Mouse (Mus musculus) brown adipose tissue, adult 24 weeks (tissue): ENCODE data around the gene B830017H08Rik. TPM values are rescaled to one million over a fixed set of nuclear protein-coding genes. Genes with fewer than 3 reads are reported as not detected.

Experiments
- H3K27ac ChIP-seq: fragments of 200-500 bp; replicated peaks from 2 replicates; pipeline ENCODE4 v1.5.1; 2012; ENCODE audit warnings: low read depth, mild to moderate bottlenecking, low read length
- H3K4me1 ChIP-seq: fragments of 200-500 bp; 2 replicates; pipeline ENCODE4 v1.6.1; 2012; ENCODE audit warnings: low read length, mixed read lengths; ENCODE audit not compliant: control insufficient read depth, insufficient read depth, insufficient read length
- H3K4me3 ChIP-seq: fragments of 200-500 bp; 2 replicates; pipeline ENCODE4 v1.5.1; 2012; ENCODE audit warnings: low read depth, mild to moderate bottlenecking, low read length, moderate library complexity; ENCODE audit not compliant: insufficient read depth
- polyA plus RNA-seq: library from polyadenylated mRNA; stranded (reverse); fragments of >200 nt; gene quantifications from 2 replicates; pipeline ENCODE4 v1.2.4, GENCODE M21; 2012; ENCODE audit not compliant: missing spikeins, insufficient read depth, insufficient read length

B830017H08Rik gene
- not detected in 2 replicates for polyA plus RNA-seq

DNA sequence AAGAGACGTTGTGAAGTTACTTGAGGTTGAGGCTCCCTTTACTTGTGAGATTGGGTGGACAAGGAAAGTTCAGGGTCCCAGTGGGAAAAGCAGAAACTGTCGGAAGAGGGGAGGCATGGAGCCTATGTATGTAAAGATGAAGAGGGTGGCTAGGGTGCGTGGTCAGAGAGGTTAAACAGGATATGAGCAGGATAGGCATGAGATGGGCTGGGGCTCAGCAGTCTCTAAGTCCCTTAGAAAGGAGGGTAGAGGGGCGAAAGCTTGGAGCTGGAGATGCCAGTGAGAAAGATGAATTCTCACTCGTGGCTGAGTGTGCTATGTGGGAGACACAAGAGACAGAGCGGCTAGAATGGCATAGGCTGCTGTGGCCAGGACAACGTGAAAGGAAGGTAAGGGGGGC is at the start of gene B830017H08Rik:
B830017H08Rik (plus strand) TSS at position 301 of the 400 bp plus-strand sequence.
- H3K27ac ChIP-seq, result no peak within 1 kb of the TSS
- peak within 1 kb of the TSS; percentile 42 for H3K4me3 ChIP-seq
- H3K4me1 ChIP-seq, result no peaks in the 10 kb centered on the region

DNA sequence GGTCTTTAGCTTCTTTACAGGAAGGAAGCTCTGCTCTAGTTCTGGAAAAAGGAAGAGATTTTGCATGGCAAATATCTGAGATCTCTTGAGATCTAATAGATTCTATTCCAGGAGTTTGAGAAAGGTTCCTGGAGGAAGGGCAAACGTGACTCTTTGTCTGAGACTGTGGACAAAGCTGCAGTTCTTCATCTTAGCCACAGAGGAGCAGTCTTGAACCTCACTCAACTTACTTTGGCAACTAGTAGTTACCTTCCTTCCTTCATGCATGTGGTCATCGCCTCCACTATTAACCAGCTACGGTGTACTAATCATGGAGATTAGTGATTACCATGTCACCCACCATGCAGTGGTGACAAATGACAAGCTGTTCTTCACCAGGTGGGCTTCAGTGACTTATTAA is 47.6 kb upstream of the B830017H08Rik start:
- no peak overlapping the region for H3K27ac ChIP-seq
- H3K4me1 ChIP-seq, result no peaks in the 10 kb centered on the region
- no peak overlapping the region for H3K4me3 ChIP-seq

DNA sequence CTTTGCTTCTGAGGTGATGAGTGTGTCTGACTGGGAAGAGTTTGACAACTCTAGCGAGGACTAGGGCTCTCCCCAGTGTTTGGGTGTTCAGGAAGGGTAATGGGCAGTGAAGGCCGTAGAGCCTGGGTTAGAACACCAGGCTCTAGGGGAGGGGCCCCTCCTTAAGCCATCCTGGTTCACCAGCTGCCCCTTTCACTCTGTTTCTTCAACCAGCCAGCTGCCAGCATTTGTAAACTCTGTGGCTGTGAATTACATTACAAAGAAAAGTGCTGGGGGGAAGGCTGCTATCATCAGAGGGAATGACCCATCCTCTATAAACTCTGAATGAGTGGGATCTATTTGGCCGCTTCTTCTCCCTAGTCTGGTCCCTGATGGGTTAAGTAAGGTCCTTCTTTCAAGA is 40.2 kb upstream of the B830017H08Rik start:
- H3K4me3 ChIP-seq, result no peak overlapping the region
- H3K4me1 ChIP-seq, result no peaks in the 10 kb centered on the region
- H3K27ac ChIP-seq, result no peak overlapping the region

DNA sequence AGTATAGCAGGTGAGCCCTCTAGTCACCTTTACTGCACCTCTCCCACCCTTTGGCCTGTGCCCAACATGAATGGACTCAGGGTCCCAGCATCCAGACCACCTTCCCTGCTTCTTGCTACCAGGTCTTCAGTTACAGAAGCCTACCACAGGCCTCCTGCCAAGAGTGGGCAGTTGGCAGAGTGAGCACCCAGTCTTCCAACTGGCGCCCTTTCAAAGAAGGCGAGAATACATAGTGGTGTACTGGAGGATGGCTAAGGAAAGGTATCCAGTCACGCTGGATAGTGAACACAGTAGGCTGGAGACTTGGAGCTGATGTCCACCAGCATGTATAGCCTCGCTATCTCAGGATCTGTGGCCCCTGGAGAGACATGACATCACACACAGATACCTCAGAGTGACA is 38.9 kb upstream of the B830017H08Rik start:
- no peak overlapping the region for H3K4me3 ChIP-seq
- H3K27ac ChIP-seq, result no peak overlapping the region
- no peaks in the 10 kb centered on the region; the same call in 1 of the 2 replicates for H3K4me1 ChIP-seq

DNA sequence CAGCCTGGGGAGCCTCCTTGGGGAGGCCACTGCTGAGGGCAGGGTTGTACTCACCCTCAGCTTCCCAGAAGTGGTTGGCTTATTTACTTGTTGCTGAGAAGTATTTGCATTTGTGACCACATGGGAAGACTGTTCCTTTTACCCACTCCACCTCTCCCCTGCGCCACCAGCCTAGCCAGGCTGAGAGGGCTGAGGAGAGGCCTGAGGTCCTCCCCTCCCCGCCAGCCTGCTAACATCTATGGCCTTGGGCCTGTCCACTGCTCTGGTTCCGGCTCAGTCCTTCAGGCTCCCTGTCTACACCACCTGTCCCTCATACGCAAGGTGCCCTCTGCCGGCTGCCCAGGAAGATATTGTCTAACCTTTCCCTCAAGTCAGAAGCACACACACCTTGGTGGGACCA is 37.3 kb upstream of the B830017H08Rik start:
- H3K27ac ChIP-seq, result no peak overlapping the region

DNA sequence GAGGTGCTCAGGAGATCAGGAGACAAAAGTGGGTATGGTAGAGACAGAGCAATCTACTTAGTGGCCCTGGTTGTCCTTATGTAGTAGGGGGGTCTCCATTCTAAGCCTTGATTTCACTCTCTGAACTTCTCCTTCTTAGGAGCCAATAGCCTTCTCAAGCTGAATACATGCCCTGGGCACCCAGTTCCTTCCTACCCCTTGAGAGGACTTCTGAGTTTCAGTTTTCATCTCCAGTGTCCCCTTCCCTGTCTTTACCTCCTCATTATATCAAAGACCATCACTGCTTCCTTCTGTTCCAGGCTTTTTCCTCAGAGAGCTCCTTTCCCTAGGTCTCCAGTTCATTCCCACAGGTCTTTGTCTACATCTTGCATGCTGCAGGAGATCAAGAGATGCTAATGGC is 36.4 kb upstream of the B830017H08Rik start:
- H3K4me3 ChIP-seq, result peak overlapping the region; percentile 44
- no peak overlapping the region for H3K27ac ChIP-seq
- no peaks in the 10 kb centered on the region; the same call in 1 of the 2 replicates for H3K4me1 ChIP-seq

More for the DNA sequence above, 37.3 kb upstream of the B830017H08Rik start:
- Histone ChIP-seq H3K4me1 (no peaks in the 10 kb centered on the region; the same call in 1 of the 2 replicates), H3K4me3 (no peak overlapping the region)

DNA sequence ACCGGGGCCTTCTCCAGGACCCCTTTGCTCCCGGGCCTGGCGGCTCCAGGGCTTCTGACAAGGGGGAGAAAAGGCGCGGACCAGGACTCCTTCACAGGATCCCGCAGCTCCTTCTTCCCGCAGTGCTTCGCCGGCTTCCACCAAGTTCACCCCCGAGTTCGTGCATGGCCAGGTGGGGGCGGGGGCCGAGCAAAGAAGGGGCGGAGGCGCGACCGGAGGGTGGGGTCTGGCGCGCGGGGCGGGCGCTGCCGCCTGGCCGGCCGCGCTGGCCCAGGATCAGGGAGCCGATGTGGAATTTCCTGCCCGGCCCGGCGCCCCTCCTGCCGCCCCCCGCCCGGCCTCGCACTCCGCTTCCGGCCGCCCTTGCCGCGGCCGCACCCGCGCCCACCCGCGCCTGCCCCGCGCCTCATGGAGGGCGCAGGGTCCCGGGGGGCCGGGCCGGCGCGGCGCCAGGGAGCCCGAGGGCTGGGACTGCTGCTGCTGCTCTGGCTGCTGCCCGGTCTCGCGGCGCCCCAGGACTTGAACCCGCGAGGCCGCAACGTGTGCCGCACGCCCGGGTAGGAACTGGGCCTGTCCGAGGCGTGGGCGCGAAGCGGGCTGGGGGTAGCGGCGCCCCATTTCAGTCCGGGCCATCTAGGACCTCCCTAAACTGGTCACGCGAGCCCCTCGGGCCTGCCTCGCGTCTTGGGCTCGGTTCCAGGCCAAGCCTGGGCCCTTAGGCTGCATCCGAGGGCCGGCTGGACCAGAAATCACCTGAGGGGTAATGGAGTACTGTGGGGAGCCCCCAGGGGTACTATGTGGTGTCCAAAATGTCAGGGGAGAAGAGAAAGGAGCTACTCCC is 35.7 kb upstream of the B830017H08Rik start, which contains the start of gene Scarf2:
Scarf2 (plus strand) TSS at position 312 of the 841 bp plus-strand sequence.
- H3K4me3 ChIP-seq, result peak within 1 kb of the TSS; percentile 67
- no peaks in the 10 kb centered on the region; the same call in 1 of the 2 replicates for H3K4me1 ChIP-seq
- 0 out of 2 replicates have a peak within 1 kb of the TSS, but pooled peaks have one; percentile 15 for H3K27ac ChIP-seq

DNA sequence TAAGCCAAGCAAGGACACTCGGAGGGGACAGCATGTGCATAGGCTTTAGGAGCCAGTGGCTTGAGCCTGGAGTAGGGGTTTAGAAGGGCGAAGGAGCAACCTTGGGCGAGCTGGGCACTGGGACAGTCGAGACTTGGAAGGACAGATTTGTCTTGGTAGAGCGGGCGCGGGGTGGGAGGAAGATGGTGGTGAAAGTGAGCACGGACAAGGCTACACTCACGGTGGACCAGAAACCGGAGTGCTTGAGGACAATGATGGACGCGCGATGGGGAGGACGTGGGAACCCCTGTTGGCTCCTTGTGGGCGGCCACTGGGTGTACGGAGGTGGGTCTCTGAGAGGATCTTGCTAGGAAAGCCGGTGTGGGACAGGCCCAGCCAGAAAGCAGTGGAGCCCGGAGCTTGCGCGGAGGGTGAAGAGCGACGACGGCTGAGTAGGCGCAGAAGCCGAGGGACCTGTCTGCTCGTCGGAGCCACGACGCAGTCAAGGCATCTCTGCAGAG is 35.1 kb upstream of the B830017H08Rik start:
- Histone ChIP-seq H3K4me1 (no peaks in the 10 kb centered on the region; the same call in 1 of the 2 replicates), H3K4me3 (peak overlapping the region; percentile 67), H3K27ac (0 out of 2 replicates have a peak overlapping the region, but pooled peaks have one; percentile 15)

DNA sequence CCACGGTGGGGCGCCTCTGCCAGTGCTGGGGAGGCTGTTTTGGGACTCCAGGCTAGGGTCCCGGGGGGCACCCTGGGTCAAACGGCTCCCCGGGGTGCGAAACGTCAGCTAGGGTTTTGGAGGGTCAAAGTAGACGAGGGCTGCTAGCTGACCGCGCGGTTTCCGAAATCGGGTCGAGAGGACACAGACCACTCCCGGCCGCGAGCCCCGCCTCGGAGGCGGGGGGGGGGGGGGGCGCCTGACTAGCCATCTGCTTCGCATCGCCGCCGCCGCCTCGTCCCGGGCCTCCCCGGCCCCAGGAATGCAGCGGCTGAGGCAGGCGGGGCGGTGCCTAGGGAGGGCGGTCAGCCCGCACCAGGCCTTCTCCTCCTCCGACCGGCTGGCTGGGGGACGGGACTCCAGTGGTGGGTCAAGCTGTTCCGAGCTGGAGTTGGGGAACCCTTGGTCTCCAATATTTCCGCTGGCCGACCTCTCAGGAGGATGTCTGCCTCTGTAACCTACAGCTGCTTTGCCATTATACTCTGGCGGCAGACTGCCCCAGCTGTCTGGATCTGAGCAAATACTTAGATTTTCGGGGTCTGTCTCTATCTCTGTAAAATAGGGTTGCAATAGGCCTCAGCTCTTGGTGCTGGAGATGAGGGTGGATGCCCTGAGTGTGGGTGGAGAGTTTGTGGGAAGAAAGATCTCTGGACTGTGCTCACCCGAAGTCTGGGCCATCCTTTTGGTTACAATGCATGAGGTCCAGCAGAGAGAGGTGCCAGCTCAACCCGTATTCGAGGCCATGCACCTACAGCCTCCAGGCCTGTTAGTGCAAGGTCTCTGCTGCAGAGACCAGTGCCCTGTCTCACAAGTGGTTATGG is 34.4 kb upstream of the B830017H08Rik start:
- H3K27ac ChIP-seq, result no peak overlapping the region
- H3K4me3 ChIP-seq, result peak overlapping the region; percentile 67
- no peaks in the 10 kb centered on the region; the same call in 1 of the 2 replicates for H3K4me1 ChIP-seq

DNA sequence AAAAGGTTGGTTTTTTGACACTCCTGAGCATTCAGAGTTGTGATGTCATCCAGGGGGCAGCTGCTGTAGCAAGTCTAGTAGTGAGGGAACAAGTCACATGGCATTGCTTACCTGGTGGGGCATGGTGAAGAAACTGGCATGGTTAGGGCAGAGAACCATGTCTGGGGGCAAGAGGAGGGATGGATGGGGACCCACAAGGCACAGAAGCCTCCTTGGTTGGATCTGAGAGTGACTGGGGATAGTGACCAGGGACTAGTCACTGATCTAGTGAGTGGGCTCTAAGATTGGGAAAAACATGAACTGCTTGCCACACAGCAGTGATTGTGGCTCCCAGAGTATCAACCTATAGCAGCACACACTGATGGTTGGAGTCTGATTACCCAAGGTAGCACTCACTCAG is 33.3 kb upstream of the B830017H08Rik start:
- Histone ChIP-seq H3K4me1 (no peaks in the 10 kb centered on the region; the same call in 1 of the 2 replicates), H3K27ac (no peak overlapping the region), H3K4me3 (no peak overlapping the region)

DNA sequence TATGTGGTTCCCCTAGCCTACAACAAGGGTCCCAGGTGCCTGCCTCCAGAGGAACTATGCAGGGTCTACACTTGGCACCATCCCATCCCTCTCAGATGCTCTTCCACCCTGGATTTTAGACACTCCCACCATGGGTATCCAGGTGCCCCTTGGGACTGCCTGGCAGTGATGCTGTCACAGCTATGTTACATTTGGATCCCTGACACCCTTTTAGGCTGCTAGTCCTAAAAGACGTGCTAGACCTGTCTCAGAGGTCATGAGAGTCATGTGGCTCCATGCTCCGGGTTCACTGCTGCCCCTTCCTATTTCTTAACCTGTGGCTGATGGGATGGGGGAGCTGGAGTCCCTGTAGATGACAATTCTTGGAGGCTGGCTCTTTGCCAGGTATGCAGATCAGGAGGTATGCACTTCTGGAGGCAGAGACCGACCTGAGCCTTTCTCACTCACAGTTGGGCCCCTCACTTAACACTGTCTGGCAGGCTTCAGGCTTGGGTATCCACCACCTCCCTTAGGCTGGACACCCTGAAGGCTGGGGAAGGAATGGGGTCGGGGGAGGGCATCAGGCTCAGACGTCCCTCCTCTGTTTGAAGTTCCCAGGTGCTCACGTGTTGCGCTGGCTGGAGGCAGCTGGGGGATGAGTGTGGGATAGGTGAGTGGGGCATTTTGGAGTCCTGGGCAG is 31.0 kb upstream of the B830017H08Rik start:
- Histone ChIP-seq H3K4me1 (no peaks in the 10 kb centered on the region; the same call in 1 of the 2 replicates), H3K4me3 (no peak overlapping the region), H3K27ac (no peak overlapping the region)

DNA sequence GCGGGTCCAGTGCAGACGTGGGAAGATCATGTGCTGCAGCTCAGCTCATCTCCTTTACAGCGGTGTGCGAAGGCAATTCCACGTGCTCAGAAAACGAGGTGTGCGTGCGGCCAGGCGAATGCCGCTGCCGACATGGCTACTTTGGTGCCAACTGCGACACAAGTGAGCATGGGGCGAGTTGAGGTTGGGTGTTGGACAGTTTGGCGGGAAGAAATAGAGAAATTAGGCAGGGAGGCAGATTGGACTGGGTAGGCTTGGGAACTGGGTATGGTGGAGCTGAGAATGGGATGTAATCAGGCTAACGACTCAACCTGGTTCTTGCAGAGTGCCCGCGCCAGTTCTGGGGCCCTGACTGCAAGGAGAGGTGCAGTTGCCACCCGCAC is 30.5 kb upstream of the B830017H08Rik start:
- Histone ChIP-seq H3K27ac (no peak overlapping the region), H3K4me3 (peak overlapping the region; percentile 41), H3K4me1 (no peaks in the 10 kb centered on the region; the same call in 1 of the 2 replicates)

DNA sequence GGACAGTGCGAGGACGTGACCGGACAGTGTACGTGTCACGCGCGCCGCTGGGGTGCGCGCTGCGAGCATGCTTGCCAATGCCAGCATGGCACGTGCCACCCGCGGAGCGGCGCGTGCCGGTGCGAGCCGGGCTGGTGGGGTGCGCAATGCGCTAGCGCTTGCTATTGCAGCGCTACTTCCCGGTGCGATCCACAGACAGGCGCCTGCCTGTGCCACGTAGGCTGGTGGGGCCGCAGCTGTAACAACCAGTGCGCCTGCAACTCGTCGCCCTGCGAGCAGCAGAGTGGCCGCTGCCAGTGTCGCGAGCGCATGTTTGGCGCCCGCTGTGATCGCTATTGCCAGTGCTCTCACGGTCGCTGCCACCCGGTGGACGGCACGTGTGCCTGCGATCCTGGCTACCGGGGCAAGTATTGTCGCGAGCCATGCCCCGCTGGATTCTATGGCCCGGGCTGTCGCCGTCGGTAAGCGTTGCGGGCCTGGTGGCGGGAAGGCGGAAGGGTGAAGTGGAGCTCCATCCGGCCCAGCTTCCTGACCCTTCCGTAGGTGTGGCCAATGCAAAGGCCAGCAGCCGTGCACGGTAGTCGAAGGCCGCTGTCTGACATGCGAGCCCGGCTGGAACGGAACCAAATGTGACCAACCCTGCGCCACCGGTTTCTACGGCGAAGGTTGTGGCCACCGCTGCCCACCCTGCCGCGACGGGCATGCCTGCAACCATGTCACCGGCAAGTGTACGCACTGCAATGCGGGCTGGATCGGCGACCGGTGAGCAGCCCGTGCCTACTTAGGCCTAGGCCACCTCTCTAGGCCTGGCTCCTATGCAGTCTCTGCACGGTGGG is 29.9 kb upstream of the B830017H08Rik start:
- Histone ChIP-seq H3K4me3 (peak overlapping the region; percentile 41), H3K4me1 (no peaks in the 10 kb centered on the region; the same call in 1 of the 2 replicates), H3K27ac (no peak overlapping the region)
